Mouse (Mus musculus) C2C12 (cell line): Measurements from ENCODE around the gene Birc2. TPM values are rescaled to one million over a fixed set of nuclear protein-coding genes. Genes with fewer than 3 reads are reported as not detected.
A peak's percentile ranks its signal among the peaks of the same experiment; 100 is the strongest.

ENCODE experiments used
- H3K27me3 ChIP-seq: one replicate; pipeline ENCODE4 v1.6.1; 2011; ENCODE audit not compliant: control insufficient read depth, insufficient read depth, insufficient read length
- H3K36me3 ChIP-seq: one replicate; pipeline ENCODE4 v1.6.1; 2011; ENCODE audit not compliant: control insufficient read depth, insufficient read depth
- H3K4me3 ChIP-seq: one replicate; pipeline ENCODE4 v1.5.1; 2011; ENCODE audit warnings: mild to moderate bottlenecking, control low read depth; ENCODE audit not compliant: poor library complexity, insufficient read depth, severe bottlenecking
- H3K79me2 ChIP-seq: one replicate; pipeline ENCODE4 v1.6.1; 2011; ENCODE audit not compliant: control insufficient read depth, insufficient read depth
- H3K79me3 ChIP-seq: one replicate; pipeline ENCODE4 v1.6.1; 2011; ENCODE audit warnings: low read depth, control low read depth
- H3ac ChIP-seq: one replicate; pipeline ENCODE3; 2011; ENCODE audit warnings: low read depth; ENCODE audit not compliant: control insufficient read depth, insufficient read length
- CEBPB ChIP-seq: IDR thresholded peaks from one replicate; pipeline ENCODE4 v1.6.1; 2011; ENCODE audit warnings: low read depth, mild to moderate bottlenecking, control low read depth, moderate library complexity
- CTCF ChIP-seq: IDR thresholded peaks from one replicate; pipeline ENCODE4 v1.5.1; 2011; ENCODE audit not compliant: control insufficient read depth, insufficient read depth, insufficient read length
- FOSL1 ChIP-seq: IDR thresholded peaks from one replicate; pipeline ENCODE4 v1.8.0; 2011; ENCODE audit warnings: mild to moderate bottlenecking, low read length; ENCODE audit not compliant: poor library complexity, insufficient read depth, severe bottlenecking
- MAX ChIP-seq: IDR thresholded peaks from one replicate; pipeline ENCODE4 v1.6.1; 2011; ENCODE audit warnings: mild to moderate bottlenecking, control low read depth
- MYOD1 ChIP-seq: IDR thresholded peaks from one replicate; pipeline ENCODE4 v1.6.1; 2011; ENCODE audit warnings: low read depth; ENCODE audit not compliant: control insufficient read depth, insufficient read length
- MYOG ChIP-seq: IDR thresholded peaks from one replicate; pipeline ENCODE4 v1.6.1; 2011; ENCODE audit not compliant: control insufficient read depth, insufficient read length; ENCODE audit errors: extremely low read depth
- USF1 ChIP-seq: IDR thresholded peaks from one replicate; pipeline ENCODE4 v1.6.1; 2011; ENCODE audit warnings: low read depth, mild to moderate bottlenecking, control low read depth, moderate library complexity
- polyA plus RNA-seq: library from polyadenylated mRNA; unstranded; fragments of >200 nt; fragmentation: generic; extraction: Trizol; gene quantifications from one replicate; pipeline ENCODE4 v1.2.1, GENCODE M21; 2012; ENCODE audit warnings: missing spikeins

The Birc2 gene
- polyA plus RNA-seq, 1 experiment: 3.5 TPM

GRCm38 (mm10) chr9:7790580-7791084, 46.2 kb downstream of the Birc2 start:
- H3K4me3 ChIP-seq: no peak overlapping the region
- peaks cover 29% of the 10 kb centered on the region for H3K36me3 ChIP-seq
- TF ChIP-seq FOSL1: no peak
- no peak for TF ChIP-seq MYOD1
- TF ChIP-seq MAX: no peak
- no peak for TF ChIP-seq CTCF
- TF ChIP-seq MYOG: no peak

GRCm38 (mm10) chr9:7789764-7790575, 46.9 kb downstream of the Birc2 start:
- H3K79me2 ChIP-seq: no peaks in the 10 kb centered on the region
- H3ac ChIP-seq: no peak overlapping the region
- H3K27me3 ChIP-seq: no peaks in the 10 kb centered on the region
- H3K79me3 ChIP-seq: no peaks in the 10 kb centered on the region
- TF ChIP-seq FOSL1: no peak
- TF ChIP-seq MYOD1: no peak
- TF ChIP-seq MAX: no peak
- no peak for TF ChIP-seq CEBPB
- no peak for TF ChIP-seq USF1
- no peak for TF ChIP-seq MYOG
- no peak for TF ChIP-seq CTCF
- H3K4me3 ChIP-seq: no peak overlapping the region
- H3K36me3 ChIP-seq: peaks cover 26% of the 10 kb centered on the region

More at GRCm38 (mm10) chr9:7790580-7791084, 46.2 kb downstream of the Birc2 start:
- no peak overlapping the region for H3ac ChIP-seq
- no peaks in the 10 kb centered on the region for H3K27me3 ChIP-seq
- H3K79me3 ChIP-seq: no peaks in the 10 kb centered on the region
- H3K79me2 ChIP-seq: no peaks in the 10 kb centered on the region

DNA sequence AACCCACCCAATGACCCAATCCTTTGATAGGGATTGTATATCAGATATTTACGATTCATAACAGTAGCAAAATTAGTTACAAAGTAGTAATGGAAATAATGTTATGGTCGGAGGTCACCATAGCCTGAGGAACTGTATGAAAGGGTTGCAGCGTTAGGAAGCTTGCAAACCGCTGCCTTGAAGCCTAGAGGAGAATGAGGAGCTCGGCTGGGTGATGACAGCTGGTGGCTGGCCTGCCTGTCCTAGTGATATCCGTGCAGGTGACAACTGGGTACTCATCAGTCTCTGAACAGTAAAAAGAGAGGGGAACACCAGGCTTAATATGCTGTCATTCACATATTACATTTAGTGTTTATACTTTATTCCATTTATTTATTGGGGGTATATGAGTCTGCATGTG, 48.5 kb downstream of the Birc2 start:
- no peaks in the 10 kb centered on the region for H3K79me2 ChIP-seq
- no peak for TF ChIP-seq MYOD1
- TF ChIP-seq MAX: no peak
- no peak for TF ChIP-seq MYOG
- TF ChIP-seq CTCF: no peak
- TF ChIP-seq CEBPB: no peak
- TF ChIP-seq FOSL1: no peak
- no peak for TF ChIP-seq USF1
- H3ac ChIP-seq: no peak overlapping the region
- H3K27me3 ChIP-seq: no peaks in the 10 kb centered on the region
- no peak overlapping the region for H3K4me3 ChIP-seq
- no peaks in the 10 kb centered on the region for H3K79me3 ChIP-seq
- H3K36me3 ChIP-seq: peaks cover 19% of the 10 kb centered on the region

GRCm38 (mm10) chr9:7786086-7786485, 50.8 kb downstream of the Birc2 start:
- peaks cover 2% of the 10 kb centered on the region for H3K36me3 ChIP-seq
- H3K27me3 ChIP-seq: no peaks in the 10 kb centered on the region
- H3K4me3 ChIP-seq: no peak overlapping the region
- no peaks in the 10 kb centered on the region for H3K79me2 ChIP-seq
- TF ChIP-seq CEBPB (no peak), USF1 (no peak), CTCF (no peak), MYOD1 (no peak), MAX (no peak), FOSL1 (no peak), MYOG (no peak)
- no peak overlapping the region for H3ac ChIP-seq
- H3K79me3 ChIP-seq: no peaks in the 10 kb centered on the region

- H3K27me3 ChIP-seq: no peaks in the 10 kb centered on the region
- TF ChIP-seq MAX (no peak), MYOD1 (no peak)
- peaks cover 2% of the 10 kb centered on the region for H3K36me3 ChIP-seq
- H3ac ChIP-seq: no peak overlapping the region
- no peaks in the 10 kb centered on the region for H3K79me3 ChIP-seq
- H3K4me3 ChIP-seq: no peak overlapping the region
- H3K79me2 ChIP-seq: no peaks in the 10 kb centered on the region
These were observed 51.5 kb downstream of the Birc2 start for GRCm38 (mm10) chr9:7785396-7785795.

- Histone ChIP-seq H3K79me3 (no peaks in the 10 kb centered on the region), H3K36me3 (peaks cover 2% of the 10 kb centered on the region), H3K4me3 (no peak overlapping the region), H3K79me2 (no peaks in the 10 kb centered on the region), H3K27me3 (no peaks in the 10 kb centered on the region), H3ac (no peak overlapping the region)
- TF ChIP-seq MYOD1 (peak; percentile 98), FOSL1 (no peak), CEBPB (no peak), CTCF (no peak)
These were observed 52.2 kb downstream of the Birc2 start for GRCm38 (mm10) chr9:7784615-7785012.
